Mouse (Mus musculus) embryonic fibroblast, embryonic 13.5 days (primary cell): ENCODE measurements around the gene Tle6.

ENCODE experiments used
- CTCF ChIP-seq: IDR thresholded peaks from 2 replicates; pipeline ENCODE4 v1.5.1; 2011; ENCODE audit warnings: mild to moderate bottlenecking, control low read depth, low read length, moderate library complexity, borderline replicate concordance; ENCODE audit not compliant: insufficient read depth
- POLR2A ChIP-seq: IDR thresholded peaks from 2 replicates; pipeline ENCODE4 v1.6.1; 2011; ENCODE audit warnings: low read depth, mild to moderate bottlenecking, control low read depth, low read length, moderate library complexity

- TF ChIP-seq POLR2A (no peak), CTCF (no peak)
Measured at GRCm38 (mm10) chr10:81562411-81562810, 38.5 kb downstream of the Tle6 start.
